Mouse (Mus musculus): ENCODE data around the gene Gkap1.

DNA sequence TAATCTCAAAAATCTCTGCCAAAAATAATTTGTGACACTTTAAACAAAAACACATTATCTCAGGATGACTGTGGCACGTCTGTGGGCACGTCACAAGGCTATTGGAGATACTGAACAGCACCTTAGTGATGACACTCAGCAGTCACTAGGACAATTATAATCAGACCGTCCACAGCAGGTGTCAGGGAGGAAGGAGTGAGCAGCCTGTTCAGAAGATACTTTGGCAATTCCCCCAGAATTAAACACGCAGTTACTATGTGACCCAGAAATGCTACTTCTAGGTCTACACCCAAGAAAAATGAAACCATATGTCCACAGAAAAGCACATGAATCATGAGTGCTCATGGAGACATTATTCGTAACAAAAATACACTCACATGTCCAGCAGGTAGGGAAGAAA lies 65.1 kb downstream of the Gkap1 start:
- TF ChIP-seq CTCF (conservative IDR thresholded peaks at IDR 0.05; ENCODE audit: low read length) (no peak), POU5F1 (IDR thresholded peaks at IDR 0.05; ENCODE audit: borderline replicate concordance, low read length) (no peak), NANOG (IDR thresholded peaks at IDR 0.05; ENCODE audit: borderline replicate concordance, low read length) (no peak)

Data from E14TG2a.4 (cell line).